12 mouse cellular contexts compared by ENCODE assay signal in genomic region chr15:102310074-102310845, GRCm38 (mm10). TPM values are rescaled to one million over a fixed set of nuclear protein-coding genes. Genes with fewer than 3 reads are reported as not detected.
DNase-seq lines count a peak whose midpoint lies in the region; TF ChIP-seq lines count a peak whose summit lies in the region.
"Had no signal": no experiment of that assay in that cellular context is flagged by ENCODE, and none has a peak within 500 bp of the region (broad histone marks: within the 10 kb centered on the region; RNA-seq: fewer than 3 reads in every experiment).

No protein-coding gene starts in this region.

- H3K4me3 ChIP-seq in lung, adult 2 months (replicated peaks; ENCODE audit: extremely low read depth, low read depth, low read length) = no peak overlapping the region
- no peak overlapping the region for H3K4me3 ChIP-seq in thymus, adult 2 months (ENCODE audit: control insufficient read depth, insufficient read depth, low read length)
- H3K4me3 ChIP-seq: limb, embryonic 15.5 days had no signal

- peaks cover 48% of the 10 kb centered on the region for H3K36me3 ChIP-seq in thymus, adult 2 months (ENCODE audit: control insufficient read depth, insufficient read depth, low read length)

- no peaks in the 10 kb centered on the region for H3K27me3 ChIP-seq in thymus, adult 2 months (ENCODE audit: control insufficient read depth, insufficient read depth, low read length)
- H3K27me3 ChIP-seq: limb, embryonic 15.5 days had no signal

- TF ChIP-seq CTCF in lung, adult 2 months (IDR thresholded peaks at IDR 0.05; ENCODE audit: insufficient read depth, low read length) = no peak
- no peak for TF ChIP-seq CTCF in thymus, adult 2 months (IDR thresholded peaks at IDR 0.05; ENCODE audit: borderline replicate concordance, control insufficient read depth, extremely low read depth, insufficient read depth, low read length, poor library complexity)

- no peak overlapping the region for H3K27ac ChIP-seq in thymus, adult 2 months (ENCODE audit: control insufficient read depth, insufficient read depth, low read length)
- H3K27ac ChIP-seq: limb, embryonic 15.5 days had no signal

- WGBS in lung, adult 2 months = 67% methylated on average over 10 of the region's 10 CpGs
- 94% methylated on average over 10 of the region's 10 CpGs for WGBS in thymus, adult 2 months

- TF ChIP-seq POLR2A in lung, adult 2 months (IDR thresholded peaks at IDR 0.05; ENCODE audit: borderline replicate concordance, extremely low read depth, low read depth, low read length) = no peak
- no peak for TF ChIP-seq POLR2A in thymus, adult 2 months (IDR thresholded peaks at IDR 0.05; ENCODE audit: control insufficient read depth, extremely low read depth, insufficient read depth, low read length, poor library complexity)

- H3K4me1 ChIP-seq in lung, adult 2 months (ENCODE audit: control insufficient read depth, insufficient read depth, low read length) = peaks cover 2% of the 10 kb centered on the region; the same call in 1 of the 2 replicates
- 0 out of 2 replicates have a peak, but pooled peaks cover 2% of the 10 kb centered on the region for H3K4me1 ChIP-seq in thymus, adult 2 months (replicated peaks; ENCODE audit: control insufficient read depth, insufficient read depth, low read length)
- H3K4me1 ChIP-seq: limb, embryonic 15.5 days had no signal

- peak; percentile 48 to 62 for DNase-seq in lung, adult 18-20 months
- no peak for DNase-seq in lung, adult 2 months
- DNase-seq in heart, adult 9 months (ENCODE audit: low spot score in 2 of 2) = peak; percentile 77 to 80
- DNase-seq in kidney, adult 9 months = peak; percentile 48
- peak; percentile 81 for DNase-seq in lung, postnatal 36 days
- no peak for DNase-seq in thymus, adult 18-20 months
- DNase-seq in thymus, adult 2 months = no peak
- DNase-seq in right cerebral cortex, postnatal 14 days = no peak
- DNase-seq: midbrain, embryonic 14.5 days; retina, postnatal 1 day; thymus, postnatal 4 days had no signal

RNA-seq across cellular contexts. Expression of gene Espl1, which starts 14.2 kb away (rescaled TPM):
- 2.4 and 3.8 TPM in 2 replicates for polyA plus RNA-seq in lung, adult 2 months (2012; rRNA removed)
- 51.5 and 55.6 TPM in 2 replicates for polyA plus RNA-seq in thymus, adult 2 months (2012; rRNA removed)

RNA-seq across cellular contexts. Expression of gene Pfdn5, which starts 15.7 kb away (rescaled TPM):
- 66.1 and 121 TPM in 2 replicates for polyA plus RNA-seq in lung, adult 2 months (2012; rRNA removed)
- 76.0 and 93.2 TPM in 2 replicates for polyA plus RNA-seq in thymus, adult 2 months (2012; rRNA removed)

RNA-seq across cellular contexts. Expression of gene Myg1, which starts 21.2 kb away (rescaled TPM):
- 50.2 and 53.8 TPM in 2 replicates for polyA plus RNA-seq in lung, adult 2 months (2012; rRNA removed)
- polyA plus RNA-seq in thymus, adult 2 months (2012; rRNA removed) = 104 and 105 TPM in 2 replicates

RNA-seq across cellular contexts. Expression of gene Mfsd5, which starts 31.0 kb away (rescaled TPM):
- polyA plus RNA-seq in lung, adult 2 months (2012; rRNA removed) = 95.4 and 97.1 TPM in 2 replicates
- 87.9 and 92.5 TPM in 2 replicates for polyA plus RNA-seq in thymus, adult 2 months (2012; rRNA removed)

RNA-seq across cellular contexts. Expression of gene Gm9918, which starts 39.9 kb away (rescaled TPM):
- 0.31 and 0.60 TPM in 2 replicates for polyA plus RNA-seq in lung, adult 2 months (2012; rRNA removed)
- 0.30 and 0.31 TPM in 2 replicates for polyA plus RNA-seq in thymus, adult 2 months (2012; rRNA removed)
- polyA plus RNA-seq: midbrain, embryonic 14.5 days had no signal

Comparison
In these comparisons a context has a peak if more than half of its experiments do, and no peak if none do; other contexts are left out.
1. DNase-seq: peak in lung, adult 18-20 months (2 of 2), heart, adult 9 months (2 of 2), kidney, adult 9 months (single experiment) and lung, postnatal 36 days (single experiment); none in lung, adult 2 months (single experiment), thymus, adult 18-20 months (0 of 2), thymus, adult 2 months (single experiment) and right cerebral cortex, postnatal 14 days (single experiment).
2. RNA of gene Espl1, which starts 14.2 kb away (polyA plus RNA-seq): 51.5 to 55.6 TPM in thymus, adult 2 months; 2.4 to 3.8 TPM in lung, adult 2 months; every median in the first group is over 10 times any median in the second.